Mouse (Mus musculus) heart, postnatal 14 days (tissue): ENCODE data around the gene Gm2022. TPM values are rescaled to one million over a fixed set of nuclear protein-coding genes. Genes with fewer than 3 reads are reported as not detected.
A peak's percentile ranks its signal among the peaks of the same experiment; 100 is the strongest.
"Not testable (repeated sequence)": the region's sequence is repeated elsewhere in the genome, so short reads cannot be mapped to it uniquely, and the experiment has no call there.

ENCODE experiments used
- DNase-seq, 2 experiments: peaks; one replicate each; pipeline ENCODE4 v3.0.0; 2021 to 2022
- intact Hi-C: fragments of 180-260 bp; cut with DNase I; formaldehyde crosslinking; loops from one replicate; pipeline ENCODE4 v1.15.1; 2025
- long read RNA-seq, 2 experiments: library from polyadenylated mRNA; stranded (forward); transcript quantifications; one replicate each; pipeline ENCODE4 v2.0.0; 2021
- total RNA-seq, 2 experiments: library from RNA; stranded (reverse); gene quantifications; 2 replicates each; pipeline ENCODE4 v1.2.3; 2021

Gm2022 gene
- not detected for total RNA-seq
- long read RNA-seq, experiment 1, result 0 reads
- long read RNA-seq, experiment 2, result 0 reads

GRCm38 (mm10) chr12:87895070-87895469 is at the start of gene Gm2022:
Gene Gm2022 (plus strand): TSS chr12:87895370.
- not testable (repeated sequence) for DNase-seq
- intact Hi-C loops, result loop anchor here (10.0 kb wide), 1 partner anchor 360 kb away; the partner anchor contains the start of gene Gm8332

- DNase-seq, intact Hi-C loops: not testable (repeated sequence)
These were observed 44.5 kb upstream of the Gm2022 start for GRCm38 (mm10) chr12:87850657-87851056.

GRCm38 (mm10) chr12:87856067-87856466 is 39.1 kb upstream of the Gm2022 start:
- intact Hi-C loops, DNase-seq: not testable (repeated sequence)

- peak in 1 of 2 experiments; percentile 4 for DNase-seq
- intact Hi-C loops, result not testable (repeated sequence)
These were observed 33.2 kb upstream of the Gm2022 start for GRCm38 (mm10) chr12:87861740-87862692.

GRCm38 (mm10) chr12:87863638-87864037 is 31.5 kb upstream of the Gm2022 start:
- intact Hi-C loops, result not testable (repeated sequence)

GRCm38 (mm10) chr12:87864048-87864447 is 31.1 kb upstream of the Gm2022 start:
- DNase-seq, intact Hi-C loops: not testable (repeated sequence)

More at GRCm38 (mm10) chr12:87863638-87864037, 31.5 kb upstream of the Gm2022 start:
- DNase-seq, result not testable (repeated sequence)

- intact Hi-C loops, DNase-seq: not testable (repeated sequence)
These were observed 21.4 kb upstream of the Gm2022 start, which contains the start of gene Gm2016 for GRCm38 (mm10) chr12:87873772-87874171. Gene Gm2016 (plus strand): TSS chr12:87874072.

- intact Hi-C loops, DNase-seq: not testable (repeated sequence)
These were observed 24.6 kb downstream of the Gm2022 start, which contains the start of gene Gm2035 for GRCm38 (mm10) chr12:87919721-87920120. Gene Gm2035 (minus strand): TSS chr12:87919857.

Other genes with a start within 250 kb of the Gm2022 start
- not detected for gene Gm21319, start 119.6 kb upstream of the Gm2022 start, total RNA-seq
- not detected for gene Gm21936, start 99.9 kb upstream of the Gm2022 start, total RNA-seq
- gene BB287469, start 78.8 kb upstream of the Gm2022 start, total RNA-seq, result not detected
- not detected for gene Gm2001, start 53.0 kb upstream of the Gm2022 start, total RNA-seq
- not detected for gene Gm2016, start 21.3 kb upstream of the Gm2022 start, total RNA-seq
- not detected for gene Gm2035, start 24.5 kb downstream of the Gm2022 start, total RNA-seq
- not detected for gene Gm2042, start 58.7 kb downstream of the Gm2022 start, total RNA-seq
- gene Gm2075, start 116.5 kb downstream of the Gm2022 start, total RNA-seq, result not detected
- gene Gm6803, start 123.4 kb downstream of the Gm2022 start, total RNA-seq, result not detected
- not detected for gene Gm2056, start 131.6 kb downstream of the Gm2022 start, total RNA-seq
- gene Gm16368, start 188.3 kb downstream of the Gm2022 start, total RNA-seq, result not detected